ENCODE assay signal across 8 mouse cellular contexts in the genomic region with DNA sequence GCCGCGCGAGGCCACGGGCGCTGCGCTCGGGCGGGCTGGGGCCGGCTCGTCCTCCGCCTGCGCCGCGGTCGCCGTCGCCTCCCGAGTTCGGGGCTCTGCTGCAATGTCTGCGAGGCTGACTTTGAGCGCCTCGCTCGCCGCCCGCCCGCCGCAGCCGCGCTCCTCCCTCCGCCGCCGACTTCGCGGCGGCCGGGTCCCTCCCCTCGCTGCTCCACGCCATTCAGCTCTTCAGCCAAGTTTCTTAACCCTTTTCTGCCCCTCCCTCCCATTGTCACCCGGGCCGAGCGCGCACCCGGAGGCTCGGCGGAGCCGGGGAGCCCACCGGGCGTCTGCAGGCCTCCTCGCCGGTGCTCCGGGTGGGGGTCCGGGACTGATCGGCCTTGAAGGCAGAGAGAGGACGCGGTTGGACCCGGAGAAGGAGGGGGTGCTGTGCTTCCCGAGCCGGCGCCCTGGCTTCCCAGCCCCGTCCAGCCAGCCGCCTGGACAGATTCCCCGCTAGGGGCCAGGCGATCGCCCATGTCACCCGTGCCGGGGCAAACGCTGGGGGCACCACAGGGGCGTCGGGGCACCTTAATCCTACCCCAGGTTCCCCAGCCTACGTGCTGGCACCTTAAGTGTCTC. TPM values are rescaled to one million over a fixed set of nuclear protein-coding genes. Genes with fewer than 3 reads are reported as not detected.
DNase-seq lines count a peak whose midpoint lies in the region; ATAC-seq lines count a peak whose summit lies in the region.

No protein-coding gene starts in this region.

- WGBS in hindbrain, embryonic 16.5 days = under 1% methylated on average over 63 of the region's 70 CpGs

- peak; percentile 93 for ATAC-seq in hindbrain, embryonic 16.5 days

- peak; percentile 63 for DNase-seq in WW6 (ENCODE audit: low read depth, low spot score)
- DNase-seq in cerebellum, postnatal 4 days (ENCODE audit: low spot score in 2 of 2) = peak; percentile 63 to 84
- DNase-seq in gastrocnemius, adult 18-20 months (ENCODE audit: low spot score) = peak; percentile 82
- peak; percentile 67 to 71 for DNase-seq in left cerebral cortex, adult 8-10 months (ENCODE audit: low spot score in 2 of 2)
- peak; percentile 70 to 79 for DNase-seq in right cerebral cortex, adult 2 months (ENCODE audit: low spot score in 2 of 2)
- peak; percentile 62 for DNase-seq in urinary bladder, postnatal 10 days (ENCODE audit: low spot score)

- H3K4me2 ChIP-seq in hindbrain, embryonic 16.5 days (ENCODE audit: low read length) = peak overlapping the region; percentile 71

- peak overlapping the region; percentile 93 for H3K9ac ChIP-seq in hindbrain, embryonic 16.5 days (ENCODE audit: low read depth, low read length)

- H3K9me3 ChIP-seq in hindbrain, embryonic 16.5 days (ENCODE audit: control insufficient read depth, low read length) = no peaks in the 10 kb centered on the region
- H3K9me3 ChIP-seq in megakaryocyte, embryonic 14.5 days = no peaks in the 10 kb centered on the region

- H3K36me3 ChIP-seq in hindbrain, embryonic 16.5 days (ENCODE audit: control insufficient read depth, insufficient read depth, low read length) = no peaks in the 10 kb centered on the region
- peaks cover 6% of the 10 kb centered on the region for H3K36me3 ChIP-seq in megakaryocyte, embryonic 14.5 days (replicated peaks; ENCODE audit: low read length)

- no peaks in the 10 kb centered on the region for H3K27me3 ChIP-seq in hindbrain, embryonic 16.5 days (replicated peaks; ENCODE audit: control insufficient read depth, insufficient read depth, low read length)
- no peaks in the 10 kb centered on the region for H3K27me3 ChIP-seq in megakaryocyte, embryonic 14.5 days (replicated peaks)

- peaks cover 15% of the 10 kb centered on the region for H3K4me1 ChIP-seq in hindbrain, embryonic 16.5 days (ENCODE audit: control insufficient read depth, insufficient read depth, low read depth, low read length)
- H3K4me1 ChIP-seq in megakaryocyte, embryonic 14.5 days = peaks cover 44% of the 10 kb centered on the region

- H3K27ac ChIP-seq in hindbrain, embryonic 16.5 days (ENCODE audit: low read depth, low read length) = peak overlapping the region; percentile 98

- peak overlapping the region; percentile 83 for H3K4me3 ChIP-seq in hindbrain, embryonic 16.5 days (ENCODE audit: low read length)
- peak overlapping the region; percentile 95 for H3K4me3 ChIP-seq in megakaryocyte, embryonic 14.5 days (replicated peaks)

RNA-seq across cellular contexts. Expression of gene Nrip1, which starts 0.6 kb away (rescaled TPM):
- 10 to 100 TPM; 32.8 to 45.6 TPM for total RNA-seq in gastrocnemius, adult 18-20 months (2021)
- polyA plus RNA-seq in hindbrain, embryonic 16.5 days (2015; fragmentation: Nextera tagmentation; extraction: Ambion mirVana) = 29.0 and 30.4 TPM in 2 replicates
- total RNA-seq in left cerebral cortex, adult 8-10 months (2022) = 10 to 100 TPM; 46.2 to 50.5 (median 48.1) TPM
- polyA plus RNA-seq in megakaryocyte, embryonic 14.5 days (2012; ENCODE audit: insufficient read depth, low replicate concordance) = 0.60 and 3.0 TPM in 2 replicates

Comparison
In these comparisons a context has a peak if more than half of its experiments do, and no peak if none do; other contexts are left out.
1. Peak in every context shown above with its lines: DNase-seq, ATAC-seq, H3K4me3 ChIP-seq and H3K27ac ChIP-seq.